Mouse (Mus musculus): ENCODE measurements around the gene Ttn. TPM values are rescaled to one million over a fixed set of nuclear protein-coding genes. Genes with fewer than 3 reads are reported as not detected.

Ttn gene
- polyA plus RNA-seq, 1 experiment from 2014 or later = under 0.01 TPM

- no peak overlapping the region for H3K27ac ChIP-seq (replicated peaks)
- no peaks in the 10 kb centered on the region for H3K27me3 ChIP-seq (ENCODE audit: low read depth, poor library complexity, severe bottlenecking)
- DNase-seq (ENCODE audit: low spot score) = no peak
- H3K9me3 ChIP-seq (replicated peaks) = no peaks in the 10 kb centered on the region
- 0 out of 2 replicates have a peak, but pooled peaks cover 4% of the 10 kb centered on the region for H3K4me1 ChIP-seq
- WGBS = 21% methylated on average over 1 of the region's 1 CpGs
- no peaks in the 10 kb centered on the region for H3K36me3 ChIP-seq
- H3K4me3 ChIP-seq = no peak overlapping the region
Observed at GRCm38 (mm10) chr2:76655982-76656381, 326.4 kb downstream of the Ttn start.

- Histone ChIP-seq H3K27me3 (ENCODE audit: low read depth, poor library complexity, severe bottlenecking) (no peaks in the 10 kb centered on the region), H3K36me3 (no peaks in the 10 kb centered on the region), H3K4me1 (0 out of 2 replicates have a peak, but pooled peaks cover 4% of the 10 kb centered on the region), H3K9me3 (replicated peaks) (no peaks in the 10 kb centered on the region), H3K27ac (replicated peaks) (no peak overlapping the region), H3K4me3 (no peak overlapping the region)
- DNase-seq (ENCODE audit: low spot score) = no peak
- WGBS = 80% methylated on average over 3 of the region's 3 CpGs
Observed at GRCm38 (mm10) chr2:76655444-76655843, 326.9 kb downstream of the Ttn start.

DNA sequence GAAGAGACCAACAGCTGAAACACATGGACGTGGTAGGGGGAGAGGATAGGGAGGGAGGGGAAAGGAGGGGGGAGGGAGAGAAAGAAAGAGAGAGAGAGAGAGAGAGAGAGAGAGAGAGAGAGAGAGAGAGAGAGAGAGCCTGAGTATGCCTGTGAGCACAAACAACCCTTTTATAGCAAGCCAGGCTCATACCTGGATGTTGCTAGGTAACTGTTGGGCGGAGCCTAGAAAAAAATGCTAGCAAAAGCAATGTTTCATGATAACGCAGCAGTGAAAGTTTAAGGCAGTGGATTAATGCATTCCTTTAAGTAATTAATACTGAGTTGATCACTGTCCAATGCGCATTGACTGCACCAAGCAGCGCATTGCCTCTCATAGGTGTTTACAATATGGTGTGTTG lies 327.7 kb downstream of the Ttn start:
- Histone ChIP-seq H3K9me3 (replicated peaks) (no peaks in the 10 kb centered on the region), H3K27ac (replicated peaks) (no peak overlapping the region), H3K4me3 (no peak overlapping the region), H3K27me3 (ENCODE audit: low read depth, poor library complexity, severe bottlenecking) (no peaks in the 10 kb centered on the region), H3K36me3 (no peaks in the 10 kb centered on the region), H3K4me1 (0 out of 2 replicates have a peak, but pooled peaks cover 4% of the 10 kb centered on the region)
- 90% methylated on average over 5 of the region's 5 CpGs for WGBS
- no peak for DNase-seq (ENCODE audit: low spot score)

Other genes starting within 250 kb of the Ttn start
- 3.5 and 4.3 TPM in 2 replicates for gene Ccdc141, start 188.1 kb upstream of the Ttn start, polyA plus RNA-seq (2016; fragmentation: Nextera tagmentation; extraction: Ambion mirVana)